Mouse (Mus musculus) urinary bladder, postnatal 36 days (tissue): ENCODE results near the gene Kank2.

Source experiments
- DNase-seq, 2 experiments: peaks; one replicate each; pipeline ENCODE4 v3.0.0; 2022; ENCODE audit warnings: low spot score in 2 of 2, mixed read lengths in 1 of 2

Gene Kank2

DNA sequence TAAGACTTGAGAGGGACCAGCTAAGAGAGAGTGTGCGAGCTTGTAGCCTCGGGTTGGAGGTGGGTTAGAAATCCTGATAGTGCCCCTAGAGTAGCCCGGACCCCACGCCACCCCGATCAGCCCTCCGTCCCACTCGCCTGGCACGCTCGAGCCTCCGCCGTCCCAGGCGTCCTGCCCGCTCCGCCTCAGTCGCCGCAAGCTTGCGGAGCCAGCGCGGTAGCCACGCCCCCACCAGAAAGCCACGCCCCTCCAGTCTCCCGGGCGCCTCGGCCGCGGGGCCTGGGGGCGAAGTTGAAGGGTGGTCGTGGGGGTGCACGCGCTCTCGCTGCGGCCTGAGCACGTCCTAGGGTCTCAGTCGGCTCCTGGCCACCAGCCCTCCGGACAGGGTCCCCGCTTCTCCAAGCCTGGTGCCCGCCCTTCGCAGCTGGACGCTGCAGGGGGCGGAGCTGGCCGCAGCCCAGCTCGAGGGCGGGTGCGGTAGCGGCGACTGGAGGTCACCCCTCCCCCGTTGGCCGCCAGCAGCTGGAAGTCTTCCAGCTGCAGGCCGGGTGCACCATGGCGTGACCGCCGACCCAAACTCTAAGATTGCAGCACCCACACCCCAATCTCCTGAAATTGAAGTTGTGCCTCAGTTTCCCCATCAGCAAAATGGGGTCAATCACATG, at the start of gene Kank2:
Gene Kank2, minus strand, starts transcription at position 400 of the 665 bp plus-strand sequence.
- peak; percentile 88 to 91 for DNase-seq

DNA sequence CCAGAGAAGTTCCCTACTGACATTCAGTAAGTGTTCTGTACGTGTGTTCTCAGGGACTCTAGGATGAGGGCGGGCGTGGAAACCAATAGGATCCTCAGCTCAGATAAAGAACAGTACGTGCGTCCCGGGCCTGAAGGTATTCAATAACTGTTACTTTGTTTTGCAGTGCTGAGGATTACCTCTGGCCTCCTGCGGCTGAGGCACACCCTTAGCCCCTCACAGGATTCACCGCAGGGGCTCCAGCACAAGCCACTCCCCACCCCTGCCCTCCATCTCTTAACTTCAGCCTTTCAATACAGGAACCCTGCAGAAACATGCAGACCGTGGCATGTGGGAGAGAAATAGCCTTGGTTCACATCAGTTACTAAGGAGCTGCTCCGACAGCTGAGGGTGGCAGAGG, 49.4 kb upstream of the Kank2 start:
- DNase-seq: no peak

DNA sequence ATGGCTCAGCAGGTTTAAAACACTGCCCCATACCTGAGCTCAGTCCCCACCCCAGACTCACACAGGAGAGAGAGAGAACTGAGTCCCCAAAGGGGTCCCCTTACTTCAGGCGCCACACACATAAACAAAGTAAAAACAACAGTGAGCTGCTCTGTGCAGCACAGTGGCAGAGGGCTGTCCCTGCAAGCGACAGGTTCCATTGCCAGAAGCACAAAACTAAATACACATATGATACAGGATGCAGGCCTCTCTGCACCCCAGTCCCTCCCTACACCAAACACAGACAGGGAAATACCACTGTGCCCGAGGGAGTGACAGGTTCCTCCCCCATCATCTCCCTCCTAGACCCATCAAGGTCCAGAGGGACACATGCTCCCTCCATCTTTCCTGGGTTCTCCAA, 48.9 kb upstream of the Kank2 start:
- DNase-seq: no peak

DNA sequence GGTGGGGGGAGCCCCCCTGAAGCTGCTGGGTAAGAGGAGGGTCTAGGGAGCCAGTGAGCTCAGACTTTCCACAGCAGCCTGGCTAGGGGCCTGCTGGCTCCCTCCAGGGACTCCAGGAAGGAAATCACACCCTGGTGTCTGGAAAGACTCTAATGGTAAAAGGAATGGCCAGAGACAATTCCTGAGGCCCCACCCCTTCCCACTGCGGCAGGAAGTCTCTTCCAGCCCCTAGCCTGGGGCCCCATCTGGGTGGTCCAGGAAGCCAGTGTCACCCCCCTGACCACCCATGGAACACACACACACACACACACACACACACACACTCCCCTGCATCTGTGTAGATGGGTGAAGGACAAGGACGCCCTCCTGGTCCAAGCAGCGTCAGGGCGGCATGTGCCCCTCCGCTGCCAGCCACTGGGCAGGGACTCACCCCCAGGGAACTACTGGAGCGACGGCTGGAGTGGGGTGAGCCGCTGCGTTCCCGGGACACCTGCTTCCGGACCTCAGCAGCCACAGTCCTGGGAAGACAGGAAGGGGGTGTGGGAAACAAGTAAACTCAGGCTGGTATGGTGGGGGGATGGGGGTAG, 48.3 kb upstream of the Kank2 start:
- peak in 1 of 2 experiments; percentile 38 for DNase-seq

DNA sequence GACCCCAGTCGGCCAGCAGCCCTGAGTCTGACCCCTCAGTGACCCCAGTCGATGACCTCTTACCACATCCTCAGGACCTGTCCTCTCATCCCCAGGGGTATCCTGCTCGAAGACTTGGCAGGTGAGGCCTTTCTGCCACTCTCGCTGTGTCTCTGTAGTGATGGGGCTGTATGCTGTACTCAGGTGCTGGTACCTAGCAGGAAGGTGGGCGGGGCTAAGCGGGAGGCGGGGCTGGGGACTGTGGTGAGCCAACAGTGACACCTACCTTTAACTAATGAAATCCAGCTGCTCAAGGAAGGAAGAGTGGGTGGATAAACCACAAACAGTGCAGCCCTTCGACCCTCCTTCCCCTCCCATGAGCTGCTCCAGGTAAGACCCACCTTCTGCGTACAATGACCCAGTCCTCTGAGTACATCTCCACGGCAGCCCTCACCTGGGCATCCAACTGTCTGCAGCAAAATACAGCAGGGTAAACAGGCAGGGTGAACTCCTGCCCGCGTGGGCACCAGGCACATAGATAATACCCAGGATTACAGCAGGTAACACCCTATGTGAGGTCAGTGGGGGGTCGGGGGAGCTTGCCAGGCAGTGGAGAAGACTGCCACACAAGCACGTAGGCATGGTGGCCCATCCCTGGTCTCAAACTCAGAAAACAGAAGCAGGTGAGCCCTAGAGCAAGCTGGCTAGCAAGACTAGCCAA, 47.0 kb upstream of the Kank2 start:
- DNase-seq: no peak

DNA sequence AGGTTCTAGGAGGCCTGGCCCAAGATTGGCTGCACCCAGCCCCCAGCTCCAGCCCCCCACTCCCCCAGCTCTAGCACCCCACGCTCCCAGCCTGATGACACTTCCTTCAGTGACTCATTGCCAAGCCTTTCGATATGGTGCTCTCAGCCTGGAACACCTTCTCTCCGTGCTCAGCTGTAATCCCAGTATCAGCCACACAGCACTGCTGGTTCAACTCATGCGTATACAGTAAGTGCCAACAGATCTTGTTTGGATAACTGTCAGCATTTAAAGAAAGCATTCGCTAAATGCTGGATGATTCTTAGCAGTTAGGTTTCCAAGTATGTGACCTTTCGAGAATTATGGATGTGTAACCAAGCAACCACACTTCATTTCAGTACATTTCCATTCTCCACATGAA, 44.5 kb upstream of the Kank2 start:
- DNase-seq: no peak

DNA sequence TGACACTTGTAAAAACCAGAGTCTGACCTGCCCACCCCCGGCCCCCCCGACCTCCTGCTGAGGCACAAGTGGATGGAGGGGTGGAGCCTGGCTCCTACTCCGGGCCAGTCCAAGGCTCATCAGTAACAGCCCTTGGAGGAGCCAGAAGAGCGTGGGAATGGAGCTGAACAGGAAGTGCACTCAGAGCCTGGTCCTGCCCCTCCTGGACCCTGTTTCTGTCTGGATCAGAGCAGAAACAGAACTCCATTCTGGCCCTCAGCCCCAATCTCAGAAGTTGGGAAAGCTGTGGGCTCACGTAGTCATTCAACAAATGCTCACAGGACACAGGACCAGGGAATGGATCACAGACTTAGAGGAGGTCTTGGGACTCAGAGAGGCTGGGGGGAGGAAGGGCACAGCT, 43.8 kb upstream of the Kank2 start:
- DNase-seq: peak in 1 of 2 experiments; percentile 14

DNA sequence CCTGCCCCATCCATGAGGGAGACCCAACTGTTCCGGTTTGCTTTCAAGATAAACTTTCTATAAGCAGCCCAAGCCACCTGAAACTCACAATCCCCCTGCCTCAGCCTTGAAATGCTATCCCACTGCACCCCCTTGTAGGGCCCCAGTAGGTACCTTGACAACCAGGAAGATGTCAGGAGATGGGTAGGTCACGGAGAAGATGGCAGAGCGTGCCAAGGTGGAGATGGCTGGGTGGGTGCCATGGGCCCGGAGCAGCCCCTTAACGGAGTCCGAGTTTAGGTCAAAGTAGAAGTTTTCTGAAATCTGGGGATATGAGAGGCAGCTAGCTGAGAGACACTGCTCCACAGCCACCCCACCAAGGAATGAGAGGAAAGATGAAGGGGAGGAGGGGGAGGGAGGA, 42.8 kb upstream of the Kank2 start:
- no peak for DNase-seq

DNA sequence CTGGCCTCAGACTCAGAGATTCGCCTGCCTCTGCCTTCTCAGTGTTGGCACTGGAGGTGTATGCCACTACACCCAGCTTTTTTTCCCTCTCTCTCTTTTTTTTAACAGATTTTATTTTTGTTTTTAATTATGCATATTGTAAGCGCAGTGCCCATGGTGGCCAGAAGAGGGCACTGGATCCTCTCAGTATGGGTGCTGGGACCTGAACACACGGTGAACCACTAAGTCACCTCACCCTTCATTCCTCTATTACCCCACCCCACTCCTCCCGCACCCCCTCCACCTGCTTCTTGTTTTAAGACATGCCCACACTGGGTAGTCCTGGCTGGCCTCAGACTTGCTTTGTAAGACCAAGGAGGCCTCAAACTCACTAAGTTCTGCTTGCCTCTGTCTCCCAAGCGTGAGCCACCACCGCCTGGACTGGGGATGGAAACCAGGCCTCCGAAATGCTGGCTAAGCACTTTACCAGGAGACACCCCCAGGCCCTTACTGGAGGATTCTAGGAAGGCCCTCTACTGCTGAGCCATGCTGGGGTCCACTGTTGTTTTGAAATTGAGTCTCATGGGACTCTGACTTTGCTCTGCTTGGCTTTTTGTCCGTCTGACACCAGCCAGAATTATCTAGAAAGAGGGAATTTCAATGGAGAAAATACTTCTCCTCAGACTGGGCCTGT, 41.7 kb upstream of the Kank2 start:
- DNase-seq: peak in 1 of 2 experiments; percentile 30

DNA sequence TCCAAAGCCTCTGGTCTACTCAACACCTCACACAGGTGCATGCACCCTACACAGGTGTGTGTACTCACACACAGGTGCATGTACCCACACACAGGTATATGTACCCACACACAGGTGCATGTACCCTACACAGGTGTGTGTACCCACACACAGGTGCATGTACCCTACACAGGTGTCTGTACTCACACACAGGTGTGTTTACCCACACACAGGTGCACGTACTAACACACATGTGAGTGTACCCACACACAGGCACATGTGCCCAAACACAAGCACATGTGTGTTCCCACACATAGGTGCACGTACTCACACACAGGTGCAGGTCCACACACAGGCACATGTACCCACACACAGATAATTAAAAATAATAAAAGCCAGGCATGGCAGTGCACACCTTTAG, 39.1 kb upstream of the Kank2 start:
- no peak for DNase-seq

DNA sequence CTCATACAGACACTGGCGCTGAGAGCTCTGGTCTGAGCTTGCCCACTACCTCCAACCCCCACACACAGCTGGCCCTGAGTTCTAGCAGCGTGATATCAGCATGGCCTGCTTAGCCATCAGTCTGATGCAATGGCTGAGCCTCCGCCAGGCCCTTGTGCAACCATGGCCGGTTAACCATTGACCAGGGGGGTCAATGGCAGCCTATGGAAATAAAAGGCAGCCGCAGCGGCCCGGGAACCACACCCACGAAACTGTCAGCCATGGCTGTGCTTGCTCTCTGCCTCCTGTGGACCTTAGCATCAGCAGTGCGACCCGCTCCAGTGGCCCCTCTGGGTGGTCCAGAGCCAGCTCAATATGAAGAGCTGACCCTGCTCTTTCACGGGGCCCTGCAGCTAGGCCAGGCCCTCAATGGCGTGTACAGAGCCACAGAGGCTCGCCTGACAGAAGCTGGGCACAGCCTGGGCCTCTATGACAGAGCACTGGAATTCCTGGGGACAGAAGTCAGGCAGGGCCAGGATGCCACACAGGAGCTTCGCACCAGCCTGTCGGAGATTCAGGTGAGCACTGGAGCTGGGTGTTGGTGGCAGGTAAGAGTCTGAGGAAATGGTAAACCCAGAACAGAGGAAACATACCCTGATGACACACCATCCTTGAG, 36.8 kb upstream of the Kank2 start, which contains the start of gene Angptl8:
Gene Angptl8, plus strand, starts transcription at position 253 of the 655 bp plus-strand sequence.
- peak in 1 of 2 experiments; percentile 85 for DNase-seq

DNA sequence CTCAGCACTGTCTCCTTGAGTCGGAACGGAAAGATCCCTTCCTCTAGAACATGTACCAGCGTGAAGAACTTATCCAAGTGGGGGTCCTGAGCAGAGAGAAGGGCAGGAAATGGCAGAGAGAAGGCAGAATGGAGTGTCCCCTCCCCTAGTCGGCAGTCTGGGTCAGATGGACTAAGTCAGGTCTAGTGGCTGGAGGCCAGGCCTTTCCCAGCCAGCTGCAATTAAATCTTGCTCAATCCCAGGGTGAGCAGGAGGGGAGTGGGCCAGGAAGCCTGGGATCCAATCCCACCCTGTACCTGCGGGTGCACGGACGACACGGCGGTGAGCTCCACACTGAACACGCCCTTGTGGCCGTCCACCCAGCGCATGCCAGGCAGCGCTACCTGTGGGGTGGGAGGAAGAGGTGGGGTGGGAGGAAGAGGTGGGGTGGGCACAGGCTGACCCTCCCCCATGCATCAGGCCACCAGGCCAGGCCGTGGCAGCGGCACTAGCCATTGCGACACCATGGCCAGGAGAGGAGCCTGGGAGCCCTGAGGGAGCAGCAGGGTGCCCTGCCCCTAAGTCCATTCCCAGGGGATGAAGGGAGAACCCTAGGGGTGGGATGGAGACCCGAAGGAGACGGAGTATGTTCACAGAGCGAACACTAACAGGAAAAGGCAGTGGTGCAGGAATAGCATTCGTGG, 33.2 kb upstream of the Kank2 start:
- DNase-seq: peak in 1 of 2 experiments; percentile 60

DNA sequence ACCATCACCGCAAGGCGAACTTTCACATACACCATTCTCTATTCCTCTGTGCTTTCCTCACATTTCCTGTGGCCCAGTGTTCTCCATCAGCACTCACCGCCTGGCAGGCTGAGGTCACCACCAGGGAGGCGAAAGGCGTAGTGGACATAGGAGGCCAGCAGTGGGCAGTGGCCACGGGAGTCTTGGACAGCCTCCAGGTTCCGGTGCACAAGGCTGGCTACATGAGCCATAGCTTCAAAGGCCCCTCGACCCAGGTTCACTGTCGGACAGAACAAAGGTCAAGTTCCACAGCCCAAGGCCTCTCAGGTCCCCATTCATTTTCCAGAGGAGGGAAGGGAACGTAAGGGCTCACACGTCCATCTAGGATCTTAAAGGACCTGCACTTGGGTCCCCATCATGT, 32.4 kb upstream of the Kank2 start:
- peak in 1 of 2 experiments; percentile 34 for DNase-seq

DNA sequence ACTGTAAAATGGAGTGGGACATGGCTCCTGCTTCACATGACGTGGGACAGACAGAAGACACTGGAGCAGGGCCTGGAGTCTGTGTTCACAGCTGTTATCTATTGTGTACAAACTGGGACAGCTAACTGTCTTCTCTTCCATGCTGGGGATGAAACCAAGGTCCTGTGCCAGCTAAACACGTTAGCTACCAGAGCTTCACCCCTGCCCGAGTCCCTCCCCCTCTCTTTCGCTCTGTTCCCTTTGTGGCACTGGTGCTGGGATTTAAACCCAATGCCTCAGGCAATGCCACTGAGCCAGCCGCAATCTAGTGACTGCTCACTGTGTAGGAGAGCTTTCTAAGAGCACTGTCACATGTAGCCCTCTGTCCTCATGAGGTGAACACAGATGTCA, 31.9 kb upstream of the Kank2 start:
- no peak for DNase-seq

DNA sequence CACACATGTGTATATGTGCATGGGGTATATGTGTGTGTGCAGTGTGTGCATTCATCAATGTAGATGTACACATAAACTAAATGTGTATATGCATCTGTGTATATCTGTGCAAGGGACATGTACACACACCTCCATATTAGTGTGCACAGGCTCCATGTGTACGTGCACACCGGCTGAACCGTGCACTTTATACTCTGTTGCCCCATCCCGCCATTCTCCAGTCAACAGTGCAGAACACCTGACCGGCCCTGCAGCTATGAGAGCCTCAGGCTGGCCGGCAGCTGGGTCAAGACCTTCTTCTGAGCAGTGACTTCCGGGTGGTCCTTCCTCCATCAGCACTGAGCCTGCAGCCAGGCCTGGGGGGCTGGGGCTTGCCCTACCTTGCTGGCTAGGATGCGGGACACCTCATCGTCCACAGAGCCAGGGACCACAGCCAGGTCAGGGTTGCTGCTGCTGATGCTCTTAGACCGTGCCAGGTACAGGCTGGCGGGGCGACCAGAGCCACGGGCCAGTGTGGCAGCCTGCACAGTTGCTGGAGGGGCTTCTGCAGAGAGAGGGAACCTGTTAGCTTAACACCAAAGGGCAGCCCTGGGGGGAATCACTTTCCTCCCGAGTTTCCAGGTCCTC, 31.4 kb upstream of the Kank2 start:
- DNase-seq: no peak

DNA sequence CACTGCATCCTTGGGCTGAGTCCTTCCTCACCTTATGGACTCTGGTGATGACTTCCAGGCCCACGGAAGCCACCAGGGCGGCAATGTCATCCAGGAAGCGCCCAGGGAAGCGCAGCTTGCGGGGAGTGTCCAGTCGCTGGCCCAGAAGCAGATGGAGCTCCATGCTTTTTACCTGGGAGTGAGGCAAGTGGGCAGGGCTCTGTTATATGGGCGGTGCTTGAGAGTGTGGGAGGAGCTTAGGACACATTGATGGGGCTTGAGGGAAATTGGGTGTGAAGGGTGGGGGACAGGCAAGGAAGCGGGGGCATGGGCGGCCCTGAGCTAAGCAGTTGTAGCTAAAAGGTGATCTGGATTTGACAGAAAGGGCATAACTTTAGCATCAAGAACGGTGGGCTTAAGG, 25.8 kb upstream of the Kank2 start:
- no peak for DNase-seq

DNA sequence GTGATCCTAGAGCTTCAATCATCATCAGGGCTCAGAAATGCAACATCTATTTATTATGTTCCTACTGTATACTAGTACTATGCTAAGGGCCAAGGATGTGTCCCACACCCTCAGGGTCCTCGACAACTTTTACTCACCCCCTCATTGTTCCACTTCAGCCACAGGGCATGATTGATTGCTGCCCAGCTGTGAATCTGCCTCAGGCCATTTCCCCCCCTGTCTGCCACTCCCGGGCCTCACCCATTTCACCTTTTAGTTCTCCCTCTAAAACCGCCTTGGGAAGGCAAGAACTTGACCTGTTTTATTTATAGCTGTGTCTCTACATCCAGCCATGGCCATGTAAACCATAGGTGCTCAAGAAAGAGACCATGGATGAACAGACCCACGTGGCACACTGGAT, 25.4 kb upstream of the Kank2 start:
- DNase-seq: no peak

DNA sequence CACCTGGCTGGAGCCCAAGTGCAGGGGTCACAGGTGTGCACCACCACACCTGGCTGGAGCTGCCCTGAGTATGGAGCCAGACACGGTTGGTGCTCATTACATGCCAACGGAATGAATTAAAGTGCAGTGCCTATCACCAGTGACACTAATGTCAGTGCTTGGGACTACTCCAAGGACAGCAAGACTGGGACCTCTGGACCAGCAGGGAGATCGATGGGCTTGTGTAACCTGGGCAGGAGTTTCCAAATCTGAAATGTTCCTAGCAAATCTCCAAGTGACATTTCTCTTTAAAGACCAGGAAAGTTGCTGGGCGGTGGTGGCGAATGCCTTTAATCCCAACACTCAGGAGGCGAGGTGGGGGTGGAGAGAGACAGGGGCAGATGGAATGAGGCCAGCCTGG, 24.1 kb upstream of the Kank2 start:
- DNase-seq: no peak

DNA sequence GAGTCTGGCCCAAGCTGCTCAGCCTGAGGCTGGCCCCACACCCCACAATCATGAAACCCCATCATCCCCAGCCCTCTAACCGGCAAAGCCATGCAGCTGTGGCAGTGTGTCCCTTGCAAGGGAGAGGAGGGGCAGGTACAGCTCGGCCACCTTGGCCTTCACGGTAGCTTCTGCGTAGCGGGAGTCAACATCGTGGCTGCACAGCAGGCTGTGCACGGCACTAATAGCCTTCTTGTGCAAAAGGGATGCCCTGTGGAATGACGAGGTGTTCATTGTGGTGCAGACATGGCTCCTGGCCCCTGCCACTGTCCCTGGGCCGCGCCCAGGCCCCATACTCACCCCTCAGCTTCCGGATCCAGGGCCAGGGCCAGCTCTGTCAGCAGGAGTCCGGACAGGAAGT, 21.6 kb upstream of the Kank2 start:
- no peak for DNase-seq

DNA sequence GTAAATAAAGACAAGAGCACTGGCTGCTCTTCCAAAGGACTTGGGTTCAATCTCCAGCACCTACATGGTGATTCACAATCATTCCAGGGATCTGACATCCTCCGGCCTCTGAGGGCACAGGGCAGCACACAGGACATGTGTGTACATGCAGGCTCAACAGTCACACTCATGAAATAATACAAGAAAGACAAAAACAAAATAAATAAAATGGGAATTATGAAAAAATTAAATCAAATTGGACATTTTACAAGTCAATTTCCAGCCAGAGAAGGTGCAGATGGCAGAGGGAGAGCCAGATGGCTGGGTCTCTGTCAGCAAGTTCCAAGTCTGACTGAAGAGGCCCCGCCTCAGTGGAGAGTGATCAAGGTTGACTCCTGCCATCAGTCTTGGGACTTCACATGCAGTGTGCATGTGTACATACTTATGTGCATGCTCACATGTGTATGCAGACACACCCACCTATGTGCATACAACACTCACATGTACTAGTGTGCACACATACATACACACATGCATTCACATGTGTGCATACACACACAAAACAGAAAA, 20.7 kb upstream of the Kank2 start:
- DNase-seq: no peak

DNA sequence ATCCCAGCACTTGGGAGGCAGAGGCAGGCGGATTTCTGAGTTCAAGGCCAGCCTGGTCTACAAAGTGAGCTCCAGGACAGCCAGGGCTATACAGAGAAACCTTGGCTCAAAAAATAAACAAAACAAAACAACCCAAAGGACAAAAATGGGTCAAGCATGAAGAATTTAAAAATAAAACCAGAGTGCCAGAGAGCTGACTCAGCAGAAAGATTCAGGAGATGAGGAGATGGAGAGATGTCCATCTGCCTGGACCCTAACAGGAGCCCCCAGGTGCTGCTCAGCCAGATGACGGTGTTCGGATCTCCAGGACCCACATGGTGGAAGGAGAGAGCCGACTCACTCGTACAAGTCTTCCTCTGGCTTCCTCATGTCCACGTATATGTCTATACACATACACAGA, 20.0 kb upstream of the Kank2 start:
- no peak for DNase-seq
